Mouse (Mus musculus) kidney, embryonic 14.5 days (tissue): ENCODE data around the gene Ctrc. TPM values are rescaled to one million over a fixed set of nuclear protein-coding genes. Genes with fewer than 3 reads are reported as not detected.

Source experiments
- ATAC-seq: fragments of 200-750 bp; cut with Nextera tagmentation; 2 replicates; pipeline ENCODE4 v1.8.0; 2017; ENCODE audit warnings: moderate number of reproducible peaks, mild to moderate bottlenecking, moderate TSS enrichment, moderate library complexity; ENCODE audit not compliant: low FRiP score, low TSS enrichment
- H3K27ac ChIP-seq: fragments of 300-500 bp; sonication (generic); 2 replicates; pipeline ENCODE4 v1.5.1; 2014; ENCODE audit warnings: low read depth, mild to moderate bottlenecking, low read length, moderate library complexity, mixed read lengths
- H3K27me3 ChIP-seq: fragments of 300-500 bp; sonication (generic); 2 replicates; pipeline ENCODE4 v1.6.1; 2014; ENCODE audit warnings: mild to moderate bottlenecking, low read length; ENCODE audit not compliant: control insufficient read depth, insufficient read depth
- H3K36me3 ChIP-seq: fragments of 300-500 bp; sonication (generic); 2 replicates; pipeline ENCODE4 v1.6.1; 2014; ENCODE audit warnings: low read length, mixed read lengths; ENCODE audit not compliant: control insufficient read depth, insufficient read depth
- H3K4me1 ChIP-seq: fragments of 300-500 bp; sonication (generic); 2 replicates; pipeline ENCODE4 v1.6.1; 2014; ENCODE audit warnings: low read length, mixed read lengths; ENCODE audit not compliant: control insufficient read depth, insufficient read depth
- H3K4me2 ChIP-seq: fragments of 300-500 bp; sonication (generic); replicated peaks from 2 replicates; pipeline ENCODE4 v1.6.1; 2014; ENCODE audit warnings: low read depth, mild to moderate bottlenecking, low read length
- H3K4me3 ChIP-seq: fragments of 300-500 bp; sonication (generic); 2 replicates; pipeline ENCODE4 v1.5.1; 2014; ENCODE audit warnings: mild to moderate bottlenecking, low read length
- H3K9ac ChIP-seq: fragments of 300-500 bp; sonication (generic); 2 replicates; pipeline ENCODE4 v1.6.1; 2014; ENCODE audit warnings: low read depth, mild to moderate bottlenecking, low read length, moderate library complexity
- H3K9me3 ChIP-seq: fragments of 300-500 bp; sonication (generic); 2 replicates; pipeline ENCODE4 v1.6.1; 2016; ENCODE audit warnings: low read length; ENCODE audit not compliant: control insufficient read depth
- WGBS: fragments of 180-500 bp; shearing (Covaris S2); extraction: QIAGEN DNeasy Blood & Tissue Kit; methylation state at CpG from one replicate; pipeline ENCODE4 v1.1.7; 2014; 5-methylcytosine and 5-hydroxymethylcytosine counted together
- polyA plus RNA-seq: library from polyadenylated mRNA; unstranded; fragments of >200 nt; fragmentation: Nextera tagmentation; extraction: Ambion mirVana; gene quantifications from 2 replicates; pipeline ENCODE4 v1.2.1, GENCODE M21; 2014

Gene Ctrc
- polyA plus RNA-seq, 1 experiment from 2014 or later = not detected

DNA sequence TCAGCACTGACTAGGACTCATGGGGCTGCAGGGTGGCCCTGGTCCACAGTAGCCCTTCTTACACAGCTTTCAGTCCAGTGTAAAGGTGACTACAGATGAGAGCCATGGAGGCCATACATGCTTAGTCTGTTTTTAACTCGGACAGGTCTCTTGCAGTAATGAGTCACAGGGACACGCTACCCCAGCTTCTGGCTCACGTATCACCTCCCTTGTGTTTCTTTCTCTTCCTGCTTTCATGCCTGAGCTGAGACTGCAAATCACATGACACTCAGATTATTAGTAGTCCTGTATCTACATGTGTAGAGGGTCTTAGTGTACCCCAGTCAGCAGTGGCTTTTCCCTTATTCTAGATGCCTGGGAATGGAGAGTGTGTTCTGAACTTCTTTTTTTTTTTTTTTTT is 81.2 kb downstream of the Ctrc start:
- H3K9me3 ChIP-seq = no peaks in the 10 kb centered on the region
- no peak overlapping the region for H3K9ac ChIP-seq
- H3K4me1 ChIP-seq = no peaks in the 10 kb centered on the region
- no peaks in the 10 kb centered on the region for H3K27me3 ChIP-seq
- ATAC-seq = no peak
- no peak overlapping the region for H3K27ac ChIP-seq
- H3K4me3 ChIP-seq = no peak overlapping the region
- 83% methylated on average over 3 of the region's 3 CpGs for WGBS
- H3K4me2 ChIP-seq = no peak overlapping the region
- H3K36me3 ChIP-seq = peaks cover 48% of the 10 kb centered on the region

Other genes with a start within 250 kb of the Ctrc start
- 49.4 and 71.3 TPM in 2 replicates for gene Fblim1, start 240.3 kb downstream of the Ctrc start, polyA plus RNA-seq
- gene Tmem82, start 227.7 kb downstream of the Ctrc start, polyA plus RNA-seq = 0.86 and 1.2 TPM in 2 replicates
- gene Slc25a34, start 222.5 kb downstream of the Ctrc start, polyA plus RNA-seq = 0.07 TPM in 1 of 2 replicates, not detected in the other
- 3.5 and 6.8 TPM in 2 replicates for gene Plekhm2, start 181.5 kb downstream of the Ctrc start, polyA plus RNA-seq
- not detected in 2 replicates for gene Rsc1a1, start 160.8 kb downstream of the Ctrc start, polyA plus RNA-seq
- gene Ddi2, start 122.9 kb downstream of the Ctrc start, polyA plus RNA-seq = 11.0 and 20.6 TPM in 2 replicates
- gene Agmat, start 99.7 kb downstream of the Ctrc start, polyA plus RNA-seq = 1.1 and 1.6 TPM in 2 replicates
- 3.2 and 5.2 TPM in 2 replicates for gene Dnajc16, start 55.4 kb downstream of the Ctrc start, polyA plus RNA-seq
- 14.5 and 24.3 TPM in 2 replicates for gene Casp9, start 52.7 kb downstream of the Ctrc start, polyA plus RNA-seq
- gene Cela2a, start 20.2 kb downstream of the Ctrc start, polyA plus RNA-seq = not detected in 2 replicates
- 29.5 and 30.3 TPM in 2 replicates for gene Efhd2, start 28.6 kb upstream of the Ctrc start, polyA plus RNA-seq
- gene Fhad1, start 168.7 kb upstream of the Ctrc start, polyA plus RNA-seq = 0.15 and 0.60 TPM in 2 replicates
- 16.7 and 23.0 TPM in 2 replicates for gene Tmem51, start 237.9 kb upstream of the Ctrc start, polyA plus RNA-seq